Mouse (Mus musculus): ENCODE results near the gene Clec2h. TPM values are rescaled to one million over a fixed set of nuclear protein-coding genes. Genes with fewer than 3 reads are reported as not detected.

The Clec2h gene
- polyA plus RNA-seq, 1 experiment from 2014 or later = not detected

DNA sequence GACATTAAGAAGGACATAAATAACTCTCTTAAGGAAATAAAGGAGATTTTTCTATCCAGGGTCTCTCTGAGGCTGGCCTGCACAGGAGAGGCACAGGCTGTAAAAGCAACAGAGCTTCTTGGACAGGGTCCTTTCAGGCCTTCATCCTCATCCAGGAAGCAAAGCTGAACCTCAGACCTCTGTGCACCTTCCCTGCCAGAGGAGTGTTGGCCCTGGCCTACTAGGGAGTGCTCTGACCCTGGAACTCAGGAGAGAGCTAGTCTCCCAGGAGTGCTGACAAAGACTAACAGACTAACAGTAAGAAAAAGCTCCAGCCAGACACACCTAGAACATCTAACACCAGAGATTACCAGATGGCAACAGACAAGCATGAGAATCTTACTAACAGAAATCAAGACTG is 17.4 kb downstream of the Clec2h start:
- Histone ChIP-seq H3K4me2 (ENCODE audit: low read depth, low read length) (no peak overlapping the region), H3K4me1 (replicated peaks; ENCODE audit: control insufficient read depth, insufficient read depth, low read length) (no peaks in the 10 kb centered on the region), H3K9ac (ENCODE audit: low read length) (no peak overlapping the region), H3K4me3 (ENCODE audit: low read length) (no peak overlapping the region), H3K27ac (ENCODE audit: low read length) (no peak overlapping the region), H3K27me3 (ENCODE audit: control insufficient read depth, insufficient read depth, low read depth, low read length) (no peaks in the 10 kb centered on the region), H3K9me3 (ENCODE audit: control insufficient read depth, low read length) (no peaks in the 10 kb centered on the region), H3K36me3 (ENCODE audit: control insufficient read depth, insufficient read depth, low read length) (no peaks in the 10 kb centered on the region)
- no peak for ATAC-seq (ENCODE audit: low read depth)

DNA sequence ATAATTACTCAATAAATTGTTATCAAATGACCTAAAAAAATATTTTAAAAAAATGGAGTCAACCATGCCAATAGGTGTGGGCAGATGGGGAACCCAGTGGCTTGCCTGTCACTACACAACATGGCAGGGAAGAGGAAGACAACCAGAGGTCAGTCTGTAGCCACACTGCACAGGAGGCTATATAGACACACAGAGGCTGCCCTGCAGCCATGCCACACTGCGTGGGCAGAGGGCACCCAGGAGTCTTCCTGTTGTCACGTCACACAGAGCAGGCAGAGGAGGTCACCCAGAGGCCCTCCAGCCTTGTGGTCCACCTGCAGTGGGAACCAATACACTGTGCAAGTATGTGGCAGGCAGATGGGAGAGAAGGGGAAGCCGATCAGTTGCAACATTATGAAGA is 39.5 kb downstream of the Clec2h start:
- H3K4me2 ChIP-seq (ENCODE audit: low read depth, low read length) = no peak overlapping the region
- no peaks in the 10 kb centered on the region for H3K27me3 ChIP-seq (ENCODE audit: control insufficient read depth, insufficient read depth, low read depth, low read length)
- no peak overlapping the region for H3K4me3 ChIP-seq (ENCODE audit: low read length)
- H3K36me3 ChIP-seq (ENCODE audit: control insufficient read depth, insufficient read depth, low read length) = no peaks in the 10 kb centered on the region
- no peak overlapping the region for H3K9ac ChIP-seq (ENCODE audit: low read length)
- H3K9me3 ChIP-seq (ENCODE audit: control insufficient read depth, low read length) = no peaks in the 10 kb centered on the region
- 67% methylated on average over 3 of the region's 3 CpGs for WGBS
- no peaks in the 10 kb centered on the region for H3K4me1 ChIP-seq (replicated peaks; ENCODE audit: control insufficient read depth, insufficient read depth, low read length)
- H3K27ac ChIP-seq (ENCODE audit: low read length) = no peak overlapping the region
- no peak for ATAC-seq (ENCODE audit: low read depth)

DNA sequence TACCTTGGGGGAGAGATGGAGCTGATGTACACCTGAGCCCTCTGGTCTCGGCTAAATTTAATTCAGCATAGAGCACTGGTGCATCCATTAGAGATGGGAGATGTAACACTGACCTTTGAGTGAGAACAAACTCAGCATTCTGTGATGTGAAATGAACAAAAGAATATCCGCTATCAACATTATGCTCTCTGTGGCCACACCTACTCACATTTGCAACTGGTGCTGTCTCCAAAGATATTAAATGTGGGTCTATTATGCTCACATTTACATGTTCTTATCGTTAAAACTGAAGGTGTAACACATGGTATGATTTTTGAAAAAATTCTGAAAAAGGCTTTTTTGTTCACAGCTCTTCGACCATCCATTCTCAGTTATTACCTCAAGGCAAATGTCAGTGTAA is 60.8 kb downstream of the Clec2h start, which contains the start of gene Klrb1:
Klrb1 (minus strand) TSS at position 101 of the 400 bp plus-strand sequence.
- Histone ChIP-seq H3K27ac (ENCODE audit: low read length) (no peak within 1 kb of the TSS), H3K4me1 (replicated peaks; ENCODE audit: control insufficient read depth, insufficient read depth, low read length) (no peaks in the 10 kb centered on the region), H3K27me3 (ENCODE audit: control insufficient read depth, insufficient read depth, low read depth, low read length) (no peaks in the 10 kb centered on the region), H3K4me2 (ENCODE audit: low read depth, low read length) (no peak within 1 kb of the TSS), H3K36me3 (ENCODE audit: control insufficient read depth, insufficient read depth, low read length) (no peaks in the 10 kb centered on the region), H3K9ac (ENCODE audit: low read length) (no peak within 1 kb of the TSS), H3K4me3 (ENCODE audit: low read length) (no peak within 1 kb of the TSS), H3K9me3 (ENCODE audit: control insufficient read depth, low read length) (no peaks in the 10 kb centered on the region)
- 83% methylated on average over 4 of the region's 4 CpGs for WGBS
- no peak for ATAC-seq (ENCODE audit: low read depth)

Other genes with a start within 250 kb of the Clec2h start
- gene Itfg2, start 237.5 kb upstream of the Clec2h start, polyA plus RNA-seq (2015; fragmentation: Nextera tagmentation; extraction: Ambion mirVana) = 29.6 and 32.2 TPM in 2 replicates
- 400 and 427 TPM in 2 replicates for gene Fkbp4, start 223.7 kb upstream of the Clec2h start, polyA plus RNA-seq (2015; fragmentation: Nextera tagmentation; extraction: Ambion mirVana)
- 0.79 and 7.8 TPM in 2 replicates for gene Pzp, start 135.7 kb upstream of the Clec2h start, polyA plus RNA-seq (2015; fragmentation: Nextera tagmentation; extraction: Ambion mirVana)
- gene A2ml1, start 80.8 kb upstream of the Clec2h start, polyA plus RNA-seq (2015; fragmentation: Nextera tagmentation; extraction: Ambion mirVana) = 4.9 and 7.3 TPM in 2 replicates
- not detected in 2 replicates for gene Klrb1a, start 38.9 kb upstream of the Clec2h start, polyA plus RNA-seq (2015; fragmentation: Nextera tagmentation; extraction: Ambion mirVana)
- not detected in 2 replicates for gene Klrb1, start 60.7 kb downstream of the Clec2h start, polyA plus RNA-seq (2015; fragmentation: Nextera tagmentation; extraction: Ambion mirVana)
- gene Klrb1c, start 126.8 kb downstream of the Clec2h start, polyA plus RNA-seq (2015; fragmentation: Nextera tagmentation; extraction: Ambion mirVana) = 0.25 and 0.33 TPM in 2 replicates
- gene Gm44511, start 163.9 kb downstream of the Clec2h start, polyA plus RNA-seq (2015; fragmentation: Nextera tagmentation; extraction: Ambion mirVana) = not detected in 2 replicates
- gene Klrb1b, start 163.9 kb downstream of the Clec2h start, polyA plus RNA-seq (2015; fragmentation: Nextera tagmentation; extraction: Ambion mirVana) = 0.29 and 0.33 TPM in 2 replicates
- gene Clec2i, start 225.2 kb downstream of the Clec2h start, polyA plus RNA-seq (2015; fragmentation: Nextera tagmentation; extraction: Ambion mirVana) = 0.23 and 0.36 TPM in 2 replicates
- gene BC035044, start 228.7 kb downstream of the Clec2h start, polyA plus RNA-seq (2015; fragmentation: Nextera tagmentation; extraction: Ambion mirVana) = 0.79 and 0.87 TPM in 2 replicates

Measured in lung, embryonic 16.5 days (tissue).